Mouse (Mus musculus): ENCODE results near the gene Tacr3. TPM values are rescaled to one million over a fixed set of nuclear protein-coding genes. Genes with fewer than 3 reads are reported as not detected.

Tacr3 gene
- 0.14 and 0.64 TPM in 2 replicates for polyA plus RNA-seq (2014; fragmentation: Nextera tagmentation; extraction: Ambion mirVana)

- peak; percentile 27 for DNase-seq (ENCODE audit: low spot score)
- Histone ChIP-seq H3K4me2 (ENCODE audit: low read depth) (peak within 1 kb of the TSS; percentile 92), H3K4me3 (ENCODE audit: low read depth, low read length) (peak within 1 kb of the TSS; percentile 27), H3K27ac (ENCODE audit: low read depth, low read length) (no peak within 1 kb of the TSS), H3K27me3 (ENCODE audit: control insufficient read depth, insufficient read depth, low read length) (no peaks in the 10 kb centered on the region), H3K9me3 (ENCODE audit: control insufficient read depth, low read length) (no peaks in the 10 kb centered on the region), H3K36me3 (ENCODE audit: control insufficient read depth, insufficient read depth, low read length) (no peaks in the 10 kb centered on the region), H3K9ac (ENCODE audit: low read length) (peak within 1 kb of the TSS; percentile 32), H3K4me1 (ENCODE audit: control insufficient read depth, insufficient read depth, low read length) (no peaks in the 10 kb centered on the region)
- peak; percentile 39 for ATAC-seq (ENCODE audit: insufficient read depth, low FRiP score, low TSS enrichment)
- 2% methylated on average over 36 of the region's 36 CpGs for WGBS
Observed at GRCm38 (mm10) chr3:134828875-134829530, at the start of gene Tacr3. Gene Tacr3 (plus strand): TSS chr3:134829007.

- peak overlapping the region; percentile 27 for H3K4me3 ChIP-seq (ENCODE audit: low read depth, low read length)
- no peak overlapping the region for H3K27ac ChIP-seq (ENCODE audit: low read depth, low read length)
- DNase-seq (ENCODE audit: low spot score) (no peak), ATAC-seq (ENCODE audit: insufficient read depth, low FRiP score, low TSS enrichment) (no peak)
- no peaks in the 10 kb centered on the region for H3K9me3 ChIP-seq (ENCODE audit: control insufficient read depth, low read length)
- no peaks in the 10 kb centered on the region for H3K36me3 ChIP-seq (ENCODE audit: control insufficient read depth, insufficient read depth, low read length)
- no peaks in the 10 kb centered on the region for H3K4me1 ChIP-seq (ENCODE audit: control insufficient read depth, insufficient read depth, low read length)
- 55% methylated on average over 6 of the region's 6 CpGs for WGBS
- H3K9ac ChIP-seq (ENCODE audit: low read length) = peak overlapping the region; percentile 32
- peak overlapping the region; percentile 92 for H3K4me2 ChIP-seq (ENCODE audit: low read depth)
- H3K27me3 ChIP-seq (ENCODE audit: control insufficient read depth, insufficient read depth, low read length) = no peaks in the 10 kb centered on the region
Observed at GRCm38 (mm10) chr3:134828492-134828874, 324 bp upstream of the Tacr3 start.

DNA sequence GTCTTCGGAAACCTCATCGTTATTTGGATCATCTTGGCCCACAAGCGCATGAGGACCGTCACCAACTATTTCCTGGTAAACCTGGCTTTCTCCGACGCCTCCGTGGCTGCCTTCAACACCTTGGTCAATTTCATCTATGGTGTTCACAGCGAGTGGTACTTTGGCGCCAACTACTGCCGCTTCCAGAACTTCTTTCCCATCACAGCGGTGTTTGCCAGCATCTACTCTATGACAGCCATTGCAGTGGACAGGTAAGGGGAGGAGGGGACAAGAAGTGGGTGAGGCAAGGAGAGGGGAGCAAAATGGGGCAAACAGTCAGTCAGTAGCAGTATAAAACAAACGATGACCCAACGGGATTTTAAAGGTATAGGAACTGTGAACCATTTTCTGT is 719 bp downstream of the Tacr3 start:
- DNase-seq (ENCODE audit: low spot score) (peak; percentile 14), ATAC-seq (ENCODE audit: insufficient read depth, low FRiP score, low TSS enrichment) (0 out of 2 replicates have a peak, but pooled peaks have one; percentile 21)
- no peaks in the 10 kb centered on the region for H3K36me3 ChIP-seq (ENCODE audit: control insufficient read depth, insufficient read depth, low read length)
- no peaks in the 10 kb centered on the region for H3K27me3 ChIP-seq (ENCODE audit: control insufficient read depth, insufficient read depth, low read length)
- WGBS = 13% methylated on average over 13 of the region's 13 CpGs
- H3K4me1 ChIP-seq (ENCODE audit: control insufficient read depth, insufficient read depth, low read length) = no peaks in the 10 kb centered on the region
- H3K9me3 ChIP-seq (ENCODE audit: control insufficient read depth, low read length) = no peaks in the 10 kb centered on the region
- H3K4me3 ChIP-seq (ENCODE audit: low read depth, low read length) = peak overlapping the region; percentile 27
- no peak overlapping the region for H3K27ac ChIP-seq (ENCODE audit: low read depth, low read length)
- peak overlapping the region; percentile 92 for H3K4me2 ChIP-seq (ENCODE audit: low read depth)
- no peak overlapping the region for H3K9ac ChIP-seq (ENCODE audit: low read length)

GRCm38 (mm10) chr3:134851342-134851741 is 22.5 kb downstream of the Tacr3 start:
- DNase-seq (ENCODE audit: low spot score) (no peak), ATAC-seq (ENCODE audit: insufficient read depth, low FRiP score, low TSS enrichment) (no peak)
- H3K9ac ChIP-seq (ENCODE audit: low read length) = no peak overlapping the region
- WGBS = 58% methylated on average over 4 of the region's 4 CpGs
- H3K36me3 ChIP-seq (ENCODE audit: control insufficient read depth, insufficient read depth, low read length) = no peaks in the 10 kb centered on the region
- no peak overlapping the region for H3K27ac ChIP-seq (ENCODE audit: low read depth, low read length)
- H3K4me3 ChIP-seq (ENCODE audit: low read depth, low read length) = no peak overlapping the region
- H3K9me3 ChIP-seq (ENCODE audit: control insufficient read depth, low read length) = no peaks in the 10 kb centered on the region
- no peak overlapping the region for H3K4me2 ChIP-seq (ENCODE audit: low read depth)
- no peaks in the 10 kb centered on the region for H3K27me3 ChIP-seq (ENCODE audit: control insufficient read depth, insufficient read depth, low read length)
- no peaks in the 10 kb centered on the region for H3K4me1 ChIP-seq (ENCODE audit: control insufficient read depth, insufficient read depth, low read length)

GRCm38 (mm10) chr3:134877701-134878100 is 48.9 kb downstream of the Tacr3 start:
- DNase-seq (ENCODE audit: low spot score) (no peak), ATAC-seq (ENCODE audit: insufficient read depth, low FRiP score, low TSS enrichment) (no peak)
- Histone ChIP-seq H3K4me3 (ENCODE audit: low read depth, low read length) (no peak overlapping the region), H3K4me2 (ENCODE audit: low read depth) (no peak overlapping the region), H3K4me1 (ENCODE audit: control insufficient read depth, insufficient read depth, low read length) (no peaks in the 10 kb centered on the region), H3K27ac (ENCODE audit: low read depth, low read length) (no peak overlapping the region), H3K9ac (ENCODE audit: low read length) (no peak overlapping the region), H3K27me3 (ENCODE audit: control insufficient read depth, insufficient read depth, low read length) (no peaks in the 10 kb centered on the region), H3K36me3 (ENCODE audit: control insufficient read depth, insufficient read depth, low read length) (no peaks in the 10 kb centered on the region), H3K9me3 (ENCODE audit: control insufficient read depth, low read length) (no peaks in the 10 kb centered on the region)
- WGBS = 87% methylated on average over 1 of the region's 1 CpGs

DNA sequence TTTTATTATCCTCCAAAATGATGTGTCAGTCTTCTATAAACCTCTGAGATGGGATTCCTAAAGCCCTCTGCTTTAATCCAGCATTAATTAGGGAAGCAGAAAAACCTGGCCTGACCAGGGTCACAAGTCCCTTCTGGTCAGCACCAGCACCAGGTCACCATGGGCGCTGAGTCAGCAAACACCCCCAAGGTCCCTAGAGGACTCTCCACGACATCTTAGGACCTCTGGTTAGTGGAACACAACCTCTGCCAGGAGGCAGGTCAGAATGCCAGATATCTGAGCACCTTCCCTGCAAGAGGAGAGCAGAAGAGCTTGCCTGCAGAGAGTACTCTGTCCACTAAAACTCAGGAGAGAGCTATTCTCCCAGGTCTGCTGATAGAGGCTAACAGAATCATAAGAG is 67.0 kb downstream of the Tacr3 start:
- Histone ChIP-seq H3K36me3 (ENCODE audit: control insufficient read depth, insufficient read depth, low read length) (no peaks in the 10 kb centered on the region), H3K9me3 (ENCODE audit: control insufficient read depth, low read length) (no peaks in the 10 kb centered on the region), H3K4me3 (ENCODE audit: low read depth, low read length) (no peak overlapping the region), H3K27ac (ENCODE audit: low read depth, low read length) (no peak overlapping the region), H3K4me1 (ENCODE audit: control insufficient read depth, insufficient read depth, low read length) (no peaks in the 10 kb centered on the region), H3K27me3 (ENCODE audit: control insufficient read depth, insufficient read depth, low read length) (no peaks in the 10 kb centered on the region), H3K9ac (ENCODE audit: low read length) (no peak overlapping the region), H3K4me2 (ENCODE audit: low read depth) (no peak overlapping the region)
- ATAC-seq (ENCODE audit: insufficient read depth, low FRiP score, low TSS enrichment) = no peak
- no peak for DNase-seq (ENCODE audit: low spot score)
- 74% methylated on average over 2 of the region's 2 CpGs for WGBS

DNA sequence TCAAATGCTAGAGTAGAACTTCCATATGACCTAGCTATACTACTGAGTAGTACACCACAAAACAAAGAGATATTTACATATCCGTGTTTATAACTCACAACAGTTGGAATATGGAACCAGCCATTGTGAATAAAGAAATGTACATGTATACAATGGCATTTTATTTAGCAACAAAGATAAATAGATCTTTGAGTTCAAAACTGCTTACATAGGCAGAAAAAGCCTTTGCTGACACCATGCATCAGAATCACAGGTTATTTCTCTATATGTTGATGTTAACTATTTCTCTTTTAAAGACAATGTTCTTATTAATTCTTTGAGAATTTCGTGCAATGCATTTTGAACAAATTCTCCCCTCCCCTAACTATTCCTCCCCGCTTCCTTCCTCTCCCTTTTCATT is 80.1 kb downstream of the Tacr3 start:
- Histone ChIP-seq H3K36me3 (ENCODE audit: control insufficient read depth, insufficient read depth, low read length) (no peaks in the 10 kb centered on the region), H3K9ac (ENCODE audit: low read length) (no peak overlapping the region), H3K9me3 (ENCODE audit: control insufficient read depth, low read length) (no peaks in the 10 kb centered on the region), H3K4me3 (ENCODE audit: low read depth, low read length) (no peak overlapping the region), H3K4me1 (ENCODE audit: control insufficient read depth, insufficient read depth, low read length) (no peaks in the 10 kb centered on the region), H3K27me3 (ENCODE audit: control insufficient read depth, insufficient read depth, low read length) (no peaks in the 10 kb centered on the region), H3K27ac (ENCODE audit: low read depth, low read length) (no peak overlapping the region), H3K4me2 (ENCODE audit: low read depth) (no peak overlapping the region)
- ATAC-seq (ENCODE audit: insufficient read depth, low FRiP score, low TSS enrichment) (no peak), DNase-seq (ENCODE audit: low spot score) (no peak)
- 73% methylated on average over 3 of the region's 3 CpGs for WGBS

DNA sequence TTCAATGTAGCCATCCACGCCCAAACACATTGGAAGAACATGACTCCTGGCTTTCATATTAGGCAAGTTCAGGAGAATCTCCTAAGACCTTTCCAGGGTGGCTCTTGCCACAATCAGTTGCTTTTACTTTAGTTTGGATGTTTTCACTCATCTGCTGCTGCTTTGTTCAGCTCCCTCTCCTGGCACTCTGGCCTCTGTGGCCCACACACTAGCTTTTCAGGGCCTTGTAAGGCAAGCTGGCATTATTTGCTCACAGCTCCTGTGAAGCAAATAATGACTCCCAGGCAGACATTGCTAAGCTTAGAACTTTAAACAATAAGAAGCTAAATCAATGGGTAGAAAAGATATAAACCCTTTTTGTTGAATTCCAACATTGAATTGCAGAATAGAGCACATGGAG is 105.9 kb downstream of the Tacr3 start:
- Histone ChIP-seq H3K27ac (ENCODE audit: low read depth, low read length) (no peak overlapping the region), H3K9me3 (ENCODE audit: control insufficient read depth, low read length) (no peaks in the 10 kb centered on the region), H3K27me3 (ENCODE audit: control insufficient read depth, insufficient read depth, low read length) (no peaks in the 10 kb centered on the region), H3K4me3 (ENCODE audit: low read depth, low read length) (no peak overlapping the region), H3K4me1 (ENCODE audit: control insufficient read depth, insufficient read depth, low read length) (no peaks in the 10 kb centered on the region), H3K9ac (ENCODE audit: low read length) (no peak overlapping the region), H3K4me2 (ENCODE audit: low read depth) (no peak overlapping the region), H3K36me3 (ENCODE audit: control insufficient read depth, insufficient read depth, low read length) (no peaks in the 10 kb centered on the region)
- ATAC-seq (ENCODE audit: insufficient read depth, low FRiP score, low TSS enrichment) (no peak), DNase-seq (ENCODE audit: low spot score) (no peak)
- 86% methylated on average over 1 of the region's 1 CpGs for whole genome bisulfite sequencing

GRCm38 (mm10) chr3:134935461-134935860 is 106.7 kb downstream of the Tacr3 start:
- ATAC-seq (ENCODE audit: insufficient read depth, low FRiP score, low TSS enrichment) (no peak), DNase-seq (ENCODE audit: low spot score) (no peak)
- 82% methylated on average over 4 of the region's 4 CpGs for WGBS
- H3K4me1 ChIP-seq (ENCODE audit: control insufficient read depth, insufficient read depth, low read length) = no peaks in the 10 kb centered on the region
- no peaks in the 10 kb centered on the region for H3K9me3 ChIP-seq (ENCODE audit: control insufficient read depth, low read length)
- no peaks in the 10 kb centered on the region for H3K36me3 ChIP-seq (ENCODE audit: control insufficient read depth, insufficient read depth, low read length)
- no peaks in the 10 kb centered on the region for H3K27me3 ChIP-seq (ENCODE audit: control insufficient read depth, insufficient read depth, low read length)
- no peak overlapping the region for H3K4me3 ChIP-seq (ENCODE audit: low read depth, low read length)
- H3K27ac ChIP-seq (ENCODE audit: low read depth, low read length) = no peak overlapping the region
- H3K4me2 ChIP-seq (ENCODE audit: low read depth) = no peak overlapping the region
- no peak overlapping the region for H3K9ac ChIP-seq (ENCODE audit: low read length)

Data from neural tube, embryonic 11.5 days (tissue).